Mouse (Mus musculus) embryo, embryonic 10 days (tissue): ENCODE measurements around the gene Dbil5.
"Not testable (repeated sequence)": the region's sequence is repeated elsewhere in the genome, so short reads cannot be mapped to it uniquely, and the experiment has no call there.

Source experiments
- DNase-seq: peaks from one replicate; pipeline ENCODE4 v3.0.0-alpha.2; 2015; ENCODE audit warnings: low spot score

Gene Dbil5

DNA sequence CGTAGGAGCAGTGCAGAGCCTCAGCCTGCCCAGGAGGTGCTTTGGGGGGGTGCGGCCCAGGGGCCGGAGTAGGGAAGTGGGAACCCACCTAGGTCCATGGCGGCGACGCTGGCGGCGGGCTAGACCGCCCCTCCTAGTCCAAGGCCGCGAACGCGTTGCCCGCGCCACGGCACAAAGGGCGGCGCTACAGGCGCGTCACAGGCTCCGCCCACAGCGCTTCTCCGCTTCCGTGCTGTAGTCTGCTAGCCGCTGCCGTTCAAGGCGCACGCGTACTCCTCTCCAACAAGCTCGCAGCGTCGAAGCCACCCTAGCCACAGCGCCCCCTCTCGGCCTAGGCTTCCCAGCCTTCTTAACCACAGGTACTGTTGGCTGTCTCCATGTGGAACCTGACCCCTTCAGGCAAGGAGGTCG lies at the start of gene Dbil5, which contains the start of gene Gemin4:
Gene Dbil5, plus strand, starts transcription at position 219 of the 411 bp plus-strand sequence.
Gene Gemin4, minus strand, starts transcription at position 275 of the 411 bp plus-strand sequence.
- peak; percentile 100 for DNase-seq

DNA sequence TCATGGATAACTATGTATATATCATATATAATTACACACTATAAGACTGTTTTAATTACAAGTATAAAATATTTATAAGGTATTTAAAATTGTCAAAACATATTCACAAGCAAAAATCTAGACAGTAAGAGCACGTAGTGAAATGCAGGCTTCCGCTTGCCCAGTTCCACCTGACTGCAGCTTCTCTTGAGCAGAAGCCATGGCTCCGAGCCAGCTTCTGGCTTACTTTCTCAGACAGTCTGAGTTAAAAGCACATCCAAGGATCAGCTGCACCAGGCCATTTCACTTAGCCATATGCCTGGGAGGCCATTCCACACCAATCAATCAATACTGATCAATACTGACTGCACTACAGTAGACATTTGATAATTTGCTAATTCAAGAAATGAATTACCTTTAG lies 48.4 kb upstream of the Dbil5 start:
- no peak for DNase-seq

DNA sequence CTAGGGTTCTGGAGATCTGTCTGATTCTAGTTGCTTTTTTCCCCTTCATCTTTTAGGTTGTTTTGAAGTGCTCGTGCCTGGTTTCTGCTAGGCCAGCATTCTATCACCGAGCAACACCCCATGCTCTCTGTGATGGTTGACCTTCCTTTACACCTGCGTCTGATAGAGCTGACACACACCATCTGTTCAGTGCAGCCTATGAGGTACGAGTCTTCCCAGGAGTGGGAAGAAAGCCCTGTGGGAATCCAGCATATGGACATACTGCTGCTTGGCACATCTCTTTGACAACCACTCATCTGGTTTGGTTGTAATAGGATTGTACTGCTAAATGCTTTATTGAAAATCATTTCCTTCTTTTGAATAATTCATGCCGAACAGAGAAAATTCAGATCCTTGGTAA lies 47.2 kb upstream of the Dbil5 start:
- no peak for DNase-seq

DNA sequence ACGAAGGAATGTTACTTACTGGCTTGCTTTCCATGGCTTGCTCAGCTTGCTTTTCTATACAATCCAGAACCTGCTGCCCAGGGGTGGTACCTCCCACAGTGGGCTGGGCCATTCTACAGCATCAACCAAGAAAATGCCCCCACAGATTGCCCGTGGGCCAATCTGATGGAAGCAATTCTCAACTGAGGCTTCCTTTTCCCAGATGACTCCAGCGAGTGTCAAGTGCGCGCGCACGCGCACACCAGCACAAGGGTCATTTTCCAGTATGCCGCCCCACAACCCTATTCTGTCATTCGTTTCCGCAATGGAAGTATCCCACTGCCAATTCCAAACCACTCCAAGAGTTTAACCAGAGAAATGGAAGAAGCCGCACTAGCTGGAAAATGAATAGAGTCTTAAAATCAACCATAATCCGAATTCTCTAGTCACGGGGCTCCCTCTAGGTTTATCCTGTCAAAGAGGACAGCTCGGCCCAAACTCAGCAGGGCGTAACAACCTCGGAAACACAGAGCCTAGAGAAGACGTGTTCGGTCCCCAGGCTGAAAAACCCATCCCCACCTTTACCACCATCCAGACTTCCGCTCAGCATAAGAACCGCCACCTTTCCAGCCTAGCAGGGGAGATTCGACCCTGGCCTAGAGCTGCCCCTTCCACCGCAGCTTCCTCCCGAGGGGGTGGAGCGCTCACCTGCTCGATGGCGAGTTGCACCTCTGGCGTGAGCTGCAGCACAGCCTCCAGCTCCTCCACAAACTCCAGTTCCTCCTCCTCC lies 38.5 kb upstream of the Dbil5 start:
- DNase-seq = peak; percentile 52

DNA sequence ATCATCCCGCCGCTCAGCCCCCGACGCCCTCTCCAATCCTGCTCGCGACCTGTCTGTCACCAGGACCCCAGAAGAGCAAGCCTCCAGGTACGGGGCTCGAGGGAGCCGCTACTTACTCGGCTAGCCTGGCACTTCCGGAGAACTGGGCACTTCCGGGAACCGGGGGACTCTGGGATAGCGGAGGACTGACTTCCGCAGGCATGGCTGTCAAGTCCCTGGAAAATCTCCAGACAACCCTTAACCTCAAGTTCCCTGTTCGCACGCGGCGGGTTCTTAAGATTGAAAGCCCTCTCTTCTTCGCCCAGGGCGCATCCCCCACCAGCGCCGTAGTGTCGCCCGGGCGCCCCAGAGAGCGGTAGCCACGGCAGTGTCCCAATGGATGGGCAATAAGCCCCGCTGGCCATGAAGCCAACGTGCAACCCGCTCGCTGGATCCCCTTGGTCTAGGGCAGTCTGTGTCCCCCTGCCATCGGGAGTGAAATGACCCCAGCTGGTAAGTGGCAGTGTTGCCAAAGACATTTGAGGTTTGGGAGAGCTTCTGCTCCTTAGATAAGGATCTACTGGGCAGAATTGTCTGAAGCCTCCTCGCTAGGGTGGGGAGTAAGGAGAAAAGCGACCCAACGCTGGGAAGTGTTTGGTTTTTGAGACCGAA lies 37.8 kb upstream of the Dbil5 start, which contains the start of the genes Vps53 and Fam57a:
Gene Vps53, minus strand, starts transcription at position 153 of the 651 bp plus-strand sequence.
Gene Fam57a, plus strand, starts transcription at position 177 of the 651 bp plus-strand sequence.
- DNase-seq = peak; percentile 83

DNA sequence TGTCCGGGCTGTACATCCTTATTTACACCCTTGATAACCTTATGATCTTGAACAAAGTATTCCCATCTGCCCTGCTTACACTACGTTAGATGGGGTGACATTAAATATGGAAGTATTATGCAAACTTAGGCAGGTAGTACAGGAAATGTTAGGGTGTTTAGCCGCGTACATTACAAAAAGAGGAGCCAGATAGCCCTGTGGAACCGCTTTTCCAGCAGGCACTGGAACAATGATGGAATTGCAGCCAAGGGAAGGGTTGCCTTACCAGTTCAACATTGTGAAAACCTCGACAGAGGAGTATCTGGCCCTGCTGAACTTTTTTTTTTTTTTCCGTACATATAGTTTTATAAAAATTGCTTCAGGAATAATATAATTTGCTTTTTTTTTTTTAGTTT lies 37.3 kb upstream of the Dbil5 start:
- DNase-seq = no peak

DNA sequence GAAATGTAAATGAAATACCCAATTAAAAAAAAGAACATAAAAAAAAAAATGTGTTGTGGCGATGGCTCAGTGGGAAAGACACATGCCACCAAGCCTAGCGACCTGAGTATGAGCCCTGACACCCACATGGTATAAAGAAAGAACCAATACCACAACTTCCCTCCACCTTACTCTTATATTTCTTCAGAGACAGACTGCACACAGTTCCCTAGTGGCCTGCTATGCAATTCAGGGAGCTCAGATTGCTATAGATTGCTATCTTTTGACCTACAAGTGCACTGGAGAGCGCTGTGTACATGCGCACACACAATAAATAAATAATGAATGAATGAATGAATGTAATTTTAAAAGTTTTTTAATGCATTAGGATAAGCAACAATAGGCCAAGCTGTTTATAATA lies 33.7 kb upstream of the Dbil5 start:
- no peak for DNase-seq

DNA sequence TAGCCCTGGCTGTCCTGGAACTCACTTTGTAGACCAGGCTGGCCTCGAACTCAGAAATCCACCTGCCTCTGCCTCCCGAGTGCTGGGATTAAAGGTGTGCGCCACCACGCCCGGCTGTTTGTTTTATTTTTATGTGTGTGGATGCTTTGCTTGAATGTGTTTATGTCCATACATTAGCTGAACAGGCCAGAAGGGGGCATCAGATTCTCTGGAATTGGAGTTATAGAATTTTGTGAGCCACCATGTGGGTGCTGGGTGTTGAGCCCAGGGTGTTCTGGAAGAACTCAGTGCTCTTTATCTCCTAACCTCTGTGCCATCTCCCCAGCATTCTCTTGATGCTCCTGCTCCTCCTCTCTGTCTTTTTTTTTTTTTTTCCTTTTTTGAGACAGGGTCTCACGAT lies 30.5 kb upstream of the Dbil5 start:
- DNase-seq = no peak

DNA sequence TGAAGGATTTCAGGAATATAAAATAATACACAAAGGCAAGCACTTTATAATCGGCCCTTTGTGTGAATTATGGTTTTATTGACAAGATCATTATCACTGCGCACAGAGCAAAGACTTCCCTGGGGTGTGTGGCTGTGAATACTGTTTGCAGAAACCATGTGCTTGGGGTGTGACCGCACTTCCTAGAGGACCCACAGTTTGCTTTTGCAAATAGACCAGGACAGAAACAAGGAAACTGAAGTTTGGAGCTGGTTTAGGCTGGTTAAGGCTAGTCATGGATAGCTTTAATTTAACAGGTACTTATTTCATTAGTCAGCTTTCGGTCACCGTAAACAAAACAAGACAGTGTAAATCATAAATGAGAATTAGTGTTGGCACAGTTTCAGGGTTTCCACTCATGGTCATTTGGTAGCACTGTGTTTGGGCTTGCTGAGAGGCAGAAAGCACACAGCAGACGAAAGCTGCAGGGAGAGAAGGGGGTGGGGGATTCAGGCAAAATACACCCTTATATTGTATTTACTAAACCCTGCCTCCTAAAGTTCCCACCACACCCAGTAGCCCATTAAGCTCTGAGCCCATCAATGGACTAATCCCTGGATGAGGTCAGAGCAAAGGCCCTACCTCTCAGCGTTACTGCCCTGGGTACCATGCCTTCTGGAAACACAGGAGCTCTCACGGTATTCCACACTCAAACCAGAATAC lies 21.0 kb upstream of the Dbil5 start:
- DNase-seq = no peak

DNA sequence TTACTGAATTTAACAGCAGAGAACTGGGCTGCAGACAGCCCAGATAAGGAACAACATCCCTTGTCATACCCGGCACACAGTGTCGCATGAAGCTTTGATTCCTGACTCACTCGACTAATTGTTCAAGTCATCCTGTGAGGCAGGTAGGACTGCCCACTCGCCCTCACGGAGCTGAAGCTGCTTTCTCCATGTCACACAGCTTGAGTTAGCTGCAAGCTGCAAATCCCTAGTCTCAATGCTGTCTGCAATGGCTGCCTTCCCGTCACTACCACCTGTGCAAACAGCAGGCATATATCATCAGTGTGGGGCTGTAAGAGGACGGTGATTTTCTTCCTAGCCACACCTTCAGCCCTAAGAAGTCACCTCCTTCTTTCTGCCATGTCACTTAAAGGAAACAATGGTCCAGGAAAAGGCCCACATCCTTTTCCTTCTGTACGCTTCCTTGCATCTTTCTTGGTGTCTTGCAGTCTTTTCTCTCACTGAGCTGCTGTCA lies 20.4 kb upstream of the Dbil5 start:
- DNase-seq = no peak

DNA sequence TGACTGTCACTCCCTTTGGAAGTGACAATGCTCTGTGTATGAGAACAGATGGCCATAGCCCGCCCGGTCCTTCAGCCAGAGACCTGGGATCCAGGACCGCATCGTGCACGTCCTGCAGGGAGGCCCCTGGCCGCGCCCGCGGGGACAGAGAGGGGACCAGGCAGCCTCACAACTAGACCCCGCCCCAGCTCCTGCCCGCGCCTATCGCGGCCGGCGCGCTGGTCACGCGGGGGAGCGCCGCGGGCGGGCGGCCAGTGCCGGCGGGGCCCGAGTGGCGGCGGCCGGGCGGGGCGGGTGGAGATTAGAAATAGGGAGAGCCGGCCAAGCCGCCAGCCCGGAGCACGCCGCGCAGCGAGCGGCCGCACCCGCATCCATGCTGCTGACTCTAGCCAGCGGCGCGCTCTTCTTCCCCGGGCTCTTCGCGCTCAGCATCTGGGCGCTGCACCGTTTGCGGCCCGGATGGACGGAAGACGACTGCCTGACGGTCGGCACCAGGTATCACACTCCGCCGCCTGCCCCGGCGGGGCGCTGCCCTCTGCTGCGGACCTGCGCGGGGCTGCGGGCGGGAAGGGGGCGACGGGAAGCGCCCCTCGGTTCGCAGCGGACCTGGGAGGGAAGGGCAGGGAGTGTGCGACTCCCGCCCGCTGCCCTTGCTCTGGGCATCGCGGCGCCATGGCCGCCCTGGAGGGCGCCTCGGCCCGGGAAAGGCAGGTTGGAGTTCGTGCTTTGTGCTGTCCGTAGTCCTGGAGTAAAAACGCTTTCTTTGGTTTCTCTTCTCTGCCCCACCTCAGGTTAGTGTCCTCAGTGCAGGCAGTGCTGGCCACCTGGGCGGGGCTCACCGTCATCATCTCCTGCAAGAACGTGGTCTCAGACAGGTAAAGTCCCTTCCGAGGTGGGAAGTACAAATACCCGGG lies 15.4 kb upstream of the Dbil5 start:
- DNase-seq = peak; percentile 83

DNA sequence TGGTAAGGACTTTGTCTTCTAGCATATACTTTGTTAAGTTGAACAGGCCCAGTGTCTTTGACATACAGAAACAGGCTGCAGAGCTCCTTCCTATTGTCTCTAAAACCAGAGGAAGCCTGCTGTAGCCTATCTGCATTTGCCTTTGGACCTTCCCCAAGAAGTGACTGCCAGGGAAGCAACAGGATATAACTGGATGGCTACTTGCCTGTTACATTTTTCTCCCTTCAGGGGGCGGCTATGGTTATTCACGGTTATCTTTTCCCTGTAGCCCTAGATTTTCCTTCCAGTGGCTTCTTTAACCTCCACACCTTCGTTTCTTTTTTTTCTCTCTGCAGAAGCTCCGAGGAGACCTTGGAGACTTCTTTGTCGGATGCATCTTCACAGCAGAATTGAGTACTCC lies 10.6 kb upstream of the Dbil5 start:
- DNase-seq = no peak

DNA sequence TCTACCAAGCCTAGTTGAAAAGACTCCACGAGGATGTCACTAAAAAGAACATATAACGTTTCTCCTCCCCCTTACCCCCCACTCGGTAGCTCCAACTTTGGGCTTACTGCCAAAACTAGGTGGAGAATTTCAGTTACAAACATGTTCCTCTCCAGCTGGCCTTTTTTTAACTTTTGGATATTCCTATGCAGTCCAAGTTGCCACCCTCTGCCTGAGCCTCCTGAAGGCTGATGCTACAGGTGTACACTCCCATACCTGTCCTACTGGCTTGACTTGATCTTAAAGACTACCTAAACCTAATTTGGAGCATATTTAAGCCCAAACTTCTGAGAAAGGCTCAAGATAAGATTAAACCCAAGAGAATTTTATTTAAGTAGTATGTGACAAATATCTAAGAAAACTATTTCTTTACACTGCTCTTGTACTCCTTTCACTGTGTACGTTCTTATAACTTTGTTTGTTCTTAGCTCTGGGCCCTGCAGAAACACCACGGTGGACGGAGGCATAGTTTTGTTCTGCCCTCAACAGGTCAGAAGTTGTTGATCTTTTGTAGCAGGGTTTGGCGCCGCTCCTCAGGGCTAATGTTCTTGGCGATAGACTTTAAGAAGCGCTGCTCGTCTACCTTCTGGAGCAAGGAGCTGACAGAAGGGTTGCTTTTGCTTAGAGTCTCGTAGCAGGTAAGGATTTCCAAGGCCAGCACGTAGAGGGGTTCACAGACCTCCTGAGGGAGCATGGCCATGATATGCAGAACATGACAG lies 7.0 kb upstream of the Dbil5 start:
- no peak for DNase-seq

DNA sequence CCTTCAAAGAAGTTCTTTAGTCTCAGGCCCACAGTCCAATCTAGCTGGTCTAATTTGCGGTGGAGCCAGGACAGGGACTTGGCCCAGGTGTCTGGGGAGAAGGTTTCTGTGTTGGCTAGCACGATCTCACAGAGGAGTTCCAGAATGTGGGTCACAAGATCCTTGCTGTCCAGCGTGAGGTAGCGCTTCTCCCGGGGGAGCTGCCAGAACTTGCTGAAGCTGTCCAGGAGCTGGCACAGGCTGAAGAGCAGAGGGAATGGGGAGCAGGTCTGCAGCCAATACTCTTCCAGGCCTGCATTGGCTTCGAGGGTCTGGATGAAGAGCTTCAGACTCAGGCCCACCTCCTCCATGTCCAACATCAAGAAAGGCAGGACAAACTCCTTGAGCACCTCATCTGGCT lies 5.8 kb upstream of the Dbil5 start:
- DNase-seq = not testable (repeated sequence)

DNA sequence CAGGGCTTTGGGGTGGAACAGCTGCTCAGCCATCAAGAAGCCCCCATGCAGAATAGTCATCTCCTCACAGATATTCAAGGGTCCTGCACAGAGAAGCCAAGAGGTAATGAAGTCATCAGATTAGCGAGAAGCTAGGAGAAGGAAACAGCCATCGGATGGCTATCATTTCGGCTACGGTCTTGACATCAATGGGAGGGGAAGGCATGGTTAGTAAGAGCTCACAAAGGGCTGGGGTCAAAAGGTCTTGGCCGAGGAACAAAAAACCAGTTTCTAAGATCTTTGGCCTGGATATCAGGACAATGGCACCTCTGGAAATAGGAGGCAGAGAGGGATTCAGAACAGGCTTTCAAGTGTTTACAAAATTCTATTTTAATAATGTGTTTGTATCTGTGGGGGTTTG lies 3.6 kb upstream of the Dbil5 start:
- peak; percentile 65 for DNase-seq

DNA sequence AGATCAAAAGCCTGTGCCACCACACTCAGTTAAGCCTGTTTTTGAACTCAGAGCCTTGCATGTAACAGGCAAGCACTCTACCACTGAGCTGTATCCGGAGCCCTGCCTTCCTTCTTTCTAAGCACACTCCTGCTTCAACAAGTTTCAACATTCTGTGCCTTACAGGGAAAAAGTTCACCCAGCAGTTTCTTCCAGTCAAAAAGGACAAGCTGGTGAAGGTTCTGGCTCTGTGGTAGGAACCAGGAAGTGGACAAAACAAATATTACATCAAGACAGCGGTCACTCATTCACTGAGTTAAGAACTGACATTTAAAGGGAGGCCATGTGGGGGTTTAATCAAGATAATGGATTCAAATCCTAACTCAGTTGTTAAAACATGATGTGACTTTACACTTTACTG lies 2.4 kb upstream of the Dbil5 start:
- no peak for DNase-seq

DNA sequence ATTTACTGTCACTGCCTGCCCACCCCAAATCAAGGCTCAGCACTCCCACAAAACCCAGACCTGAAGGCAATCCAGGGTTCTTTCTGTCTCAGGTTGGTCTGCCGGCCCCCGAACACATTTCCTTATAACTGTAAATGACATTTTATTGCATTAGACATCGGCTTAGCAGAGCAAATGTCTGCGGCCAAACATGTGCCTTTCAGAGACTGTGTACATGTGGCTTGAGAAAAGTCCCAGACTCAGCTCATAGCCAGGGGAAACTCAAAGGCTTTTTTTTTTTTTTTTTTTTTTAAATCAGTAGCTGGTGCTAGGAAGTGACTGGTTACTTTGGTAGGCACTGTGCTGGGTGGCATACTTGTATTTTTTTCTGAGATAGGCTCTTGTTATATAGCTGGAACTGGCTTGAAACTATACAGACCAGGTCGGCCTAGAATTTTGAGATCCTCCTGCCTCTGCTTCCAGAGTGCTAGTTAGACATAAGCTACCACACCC lies 1.3 kb upstream of the Dbil5 start:
- no peak for DNase-seq

DNA sequence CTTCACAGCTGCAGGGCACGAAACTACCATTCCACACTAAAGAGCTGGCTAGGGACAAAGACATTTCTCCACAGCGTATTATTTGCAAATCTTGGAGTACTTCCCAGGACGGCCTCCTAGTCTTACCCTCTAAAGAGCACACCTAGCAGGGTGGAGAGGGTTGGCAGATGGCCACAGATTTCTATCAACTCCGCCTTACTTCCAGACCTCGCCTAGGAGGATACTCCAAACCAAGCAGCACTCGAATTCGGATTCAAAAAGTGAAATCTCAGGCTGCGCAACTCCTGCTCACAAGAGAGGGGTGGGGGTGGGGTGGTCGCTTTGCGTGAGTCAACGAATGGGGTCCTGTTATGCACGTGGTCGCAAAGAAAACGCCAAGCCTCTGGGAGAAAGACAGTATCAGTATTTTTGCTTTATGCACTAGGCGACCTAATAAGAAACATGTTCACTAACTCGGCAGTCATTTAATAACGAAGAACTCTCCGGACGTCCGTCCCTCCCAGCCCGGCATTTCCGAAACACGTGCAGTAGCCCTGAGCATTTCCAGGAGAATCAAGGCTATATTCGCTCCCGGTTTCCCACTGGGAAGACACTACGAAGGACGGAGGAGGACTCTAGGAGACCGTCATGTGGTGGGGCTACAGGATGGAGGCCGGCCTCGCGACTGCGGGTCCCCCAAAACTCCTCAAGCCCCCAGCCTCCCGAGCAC lies 573 bp upstream of the Dbil5 start:
- peak; percentile 45 for DNase-seq

DNA sequence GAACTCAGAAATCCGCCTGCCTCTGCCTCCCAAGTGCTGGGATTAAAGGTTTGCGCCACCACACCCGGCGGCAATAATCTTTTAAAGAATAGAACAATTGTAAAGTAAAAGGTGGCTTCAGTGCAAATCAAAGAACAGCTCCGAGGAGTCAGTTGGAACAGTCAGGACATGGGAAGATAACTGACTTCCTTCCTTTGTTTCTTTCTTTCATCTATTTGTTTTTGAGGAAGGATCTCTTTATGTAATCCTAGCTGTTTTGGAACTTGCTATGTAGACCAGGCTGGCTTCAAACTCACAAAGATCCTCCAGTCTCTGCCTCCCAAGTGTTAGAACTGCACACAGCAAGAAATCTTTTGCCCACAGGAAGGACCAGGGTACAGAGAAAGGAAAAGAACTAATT lies 7.2 kb downstream of the Dbil5 start:
- DNase-seq = no peak

DNA sequence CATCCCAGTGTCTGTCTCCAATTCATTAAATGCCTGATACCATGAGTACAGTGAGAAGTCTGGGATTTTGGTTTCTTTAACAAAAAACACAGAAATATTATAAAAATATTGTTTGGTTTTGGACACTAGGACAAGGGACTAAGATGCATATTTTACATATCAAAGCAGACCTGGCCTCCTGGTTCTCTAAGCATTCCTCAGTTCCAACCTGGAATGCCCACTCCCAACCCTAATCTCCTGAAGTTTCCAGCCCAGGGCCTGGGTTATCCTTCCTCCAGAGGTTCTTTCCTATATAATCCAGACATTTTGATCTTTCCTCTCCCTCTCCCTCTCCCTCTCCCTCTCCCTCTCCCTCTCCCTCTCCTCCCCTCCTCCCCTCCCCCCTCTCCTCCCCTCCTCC lies 7.6 kb downstream of the Dbil5 start:
- DNase-seq = no peak
